Mouse (Mus musculus): Measurements from ENCODE around the gene Slc2a10.
A peak's percentile ranks its signal among the peaks of the same experiment; 100 is the strongest.

DNA sequence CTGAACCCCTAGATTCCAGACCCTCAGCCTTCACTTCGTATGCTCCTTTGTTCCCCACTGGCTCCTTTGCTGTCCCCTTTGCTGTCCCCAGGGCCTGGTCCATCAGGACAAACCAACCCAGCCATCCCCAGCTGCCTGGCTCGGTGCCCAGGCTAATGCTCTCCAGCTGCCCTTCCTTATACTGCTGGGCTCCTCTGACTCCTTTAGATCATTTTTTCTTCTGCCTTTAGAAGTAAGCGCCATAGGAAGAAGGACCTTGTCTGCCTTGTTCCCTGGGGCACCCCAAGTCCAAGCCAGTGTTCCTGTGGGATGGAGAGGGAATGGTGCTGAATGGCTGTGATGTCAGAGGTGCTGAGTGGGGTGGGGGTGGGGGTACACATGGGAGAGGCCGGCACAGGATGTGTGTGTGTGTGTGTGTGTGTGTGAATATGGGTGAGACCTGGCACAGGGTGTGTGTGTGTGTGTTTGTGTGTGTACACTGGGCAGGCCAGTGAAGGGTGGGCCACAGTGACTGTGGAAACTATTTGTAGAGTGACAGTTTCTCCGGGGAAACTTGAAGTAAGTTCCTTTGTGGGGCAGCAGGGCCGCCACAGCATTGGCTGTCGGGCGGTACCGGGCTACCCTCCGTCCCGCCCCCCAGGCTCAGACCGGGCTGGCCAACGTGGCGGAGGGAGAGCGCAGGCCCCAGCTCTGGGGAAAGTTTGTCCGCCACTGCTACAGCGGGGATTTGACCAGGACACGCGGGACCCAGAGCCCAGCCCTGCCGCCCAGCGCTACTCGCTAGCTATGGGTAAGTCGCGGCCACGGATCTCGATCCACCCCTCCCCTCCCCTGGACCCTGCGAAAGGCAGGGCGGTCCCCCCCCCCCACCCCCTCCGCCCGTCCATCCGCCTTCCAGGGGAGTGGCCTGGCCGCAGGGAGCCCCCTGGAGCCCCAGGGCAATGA, at the start of gene Slc2a10:
- TF ChIP-seq CTCF (IDR thresholded peaks at IDR 0.05), result 0 out of 2 replicates have a peak, but pooled peaks have one; percentile 2
- TF ChIP-seq EP300 (IDR thresholded peaks at IDR 0.05), result no peak

Data from lung, postnatal 0 days (tissue).